Mouse (Mus musculus) MEL (cell line): ENCODE data around the gene Rgs6.

ENCODE experiments used
- CHD1 ChIP-seq: IDR thresholded peaks from 2 replicates; pipeline ENCODE4 v1.6.1; 2012; ENCODE audit warnings: low read depth, mild to moderate bottlenecking, inconsistent platforms, low read length, improper control_type of control experiment
- CTCF ChIP-seq, 3 experiments: IDR thresholded peaks in 2 of 3; conservative IDR thresholded peaks in 1 of 3; 2 replicates each; pipeline ENCODE4 v1.5.1; 2011 to 2012; ENCODE audit warnings: low read length in 3 of 3, low read depth in 2 of 3, mild to moderate bottlenecking in 2 of 3, improper control_type of control experiment in 1 of 3, inconsistent platforms in 1 of 3, mixed read lengths in 1 of 3, moderate library complexity in 1 of 3; ENCODE audit not compliant: control insufficient read depth in 1 of 3, insufficient read depth in 1 of 3, poor library complexity in 1 of 3, severe bottlenecking in 1 of 3
- E2F4 ChIP-seq: IDR thresholded peaks from 2 replicates; pipeline ENCODE4 v1.6.1; 2011; ENCODE audit warnings: low read depth, low read length, improper control_type of control experiment, borderline replicate concordance
- EP300 ChIP-seq, 2 experiments: IDR thresholded peaks; 2 replicates each; pipeline ENCODE4 v1.6.1; 2011; ENCODE audit warnings: improper control_type of control experiment in 2 of 2, low read length in 2 of 2, low read depth in 1 of 2, mild to moderate bottlenecking in 1 of 2
- POLR2A ChIP-seq, 2 experiments: IDR thresholded peaks; 2 replicates each; pipeline ENCODE4 v1.6.1; 2011 to 2012; ENCODE audit warnings: low read length in 2 of 2, mild to moderate bottlenecking in 2 of 2, control low read depth in 1 of 2, improper control_type of control experiment in 1 of 2, low read depth in 1 of 2, moderate library complexity in 1 of 2; ENCODE audit not compliant: control insufficient read depth in 1 of 2, insufficient read depth in 1 of 2, poor library complexity in 1 of 2
- SMC3 ChIP-seq: IDR thresholded peaks from 2 replicates; pipeline ENCODE4 v1.6.1; 2011; ENCODE audit warnings: low read depth, low read length, improper control_type of control experiment
- UBTF ChIP-seq: IDR thresholded peaks from 2 replicates; pipeline ENCODE4 v1.6.1; 2012; ENCODE audit warnings: low read depth, mild to moderate bottlenecking, inconsistent platforms, low read length, improper control_type of control experiment, moderate library complexity, borderline replicate concordance; ENCODE audit not compliant: insufficient read depth
- USF1 ChIP-seq: IDR thresholded peaks from 2 replicates; pipeline ENCODE4 v1.6.1; 2014; ENCODE audit warnings: low read depth, mild to moderate bottlenecking, inconsistent platforms, low read length, improper control_type of control experiment, moderate library complexity

DNA sequence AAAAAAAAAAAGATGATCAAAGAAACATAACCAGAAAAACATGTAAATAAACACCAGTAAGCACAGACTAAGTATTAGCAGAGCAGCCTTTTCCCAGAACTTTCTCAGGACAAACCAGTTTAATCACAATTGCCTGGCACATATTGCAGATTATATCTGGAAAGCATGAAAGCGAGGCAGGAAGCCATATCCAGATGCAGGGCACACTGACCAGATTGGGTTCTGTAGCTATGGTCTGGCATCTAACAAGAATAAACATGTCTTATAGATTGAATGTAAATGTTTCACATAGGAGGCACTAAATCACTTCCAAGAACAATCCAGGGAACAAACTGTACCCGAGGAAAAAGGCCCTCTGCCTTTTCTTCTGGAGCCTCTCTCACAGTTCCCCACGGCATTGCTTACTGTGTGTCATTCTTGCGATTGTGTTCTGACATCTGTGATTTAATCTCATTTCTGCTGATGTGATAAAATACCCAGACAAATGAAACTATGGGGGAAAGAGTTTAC lies 423.0 kb downstream of the Rgs6 start:
- TF ChIP-seq POLR2A (IDR thresholded peaks at IDR 0.05; ENCODE audit: control insufficient read depth in 1 of 2, insufficient read depth in 1 of 2, low read depth in 1 of 2, low read length in 2 of 2, poor library complexity in 1 of 2) (no peak), CTCF (IDR thresholded peaks at IDR 0.05 in 2 of 3, conservative IDR thresholded peaks at IDR 0.05 in 1 of 3; ENCODE audit: control insufficient read depth in 1 of 3, insufficient read depth in 1 of 3, low read depth in 2 of 3, low read length in 3 of 3, poor library complexity in 1 of 3, severe bottlenecking in 1 of 3) (no peak), SMC3 (no peak), EP300 (IDR thresholded peaks at IDR 0.05; ENCODE audit: low read depth in 1 of 2, low read length in 2 of 2) (no peak), UBTF (no peak), E2F4 (no peak), CHD1 (no peak), USF1 (no peak)
